8 mouse cellular contexts compared by ENCODE assay signal in the genomic region with DNA sequence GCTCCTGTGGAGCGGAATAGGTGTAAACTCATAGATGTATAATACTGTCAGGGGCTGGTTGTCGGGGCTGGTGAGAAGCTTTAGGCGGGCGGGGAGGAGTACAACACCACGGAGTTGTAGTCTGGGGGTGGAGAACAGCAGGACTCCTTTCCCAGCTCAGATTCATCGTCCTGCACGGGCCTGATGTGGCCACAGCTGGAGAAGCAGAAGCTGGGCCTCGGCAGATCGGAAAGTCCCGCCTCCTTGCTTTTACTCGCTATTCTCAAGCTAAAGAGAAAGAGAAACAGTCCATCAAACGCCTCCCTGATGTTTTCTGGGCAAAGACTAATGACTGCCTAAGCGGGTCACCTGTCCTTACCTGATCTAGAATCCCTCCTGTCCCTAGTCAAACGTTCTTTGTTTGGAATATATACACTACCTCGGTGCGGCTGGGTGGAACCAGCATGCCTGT.
A peak's percentile ranks its signal among the peaks of the same experiment; 100 is the strongest.
DNase-seq lines count a peak whose midpoint lies in the region; ATAC-seq lines count a peak whose summit lies in the region.

No protein-coding gene starts in this region.

- H3K9ac ChIP-seq in heart, embryonic 13.5 days = no peak overlapping the region

- no peaks in the 10 kb centered on the region for H3K36me3 ChIP-seq in heart, embryonic 13.5 days
- no peaks in the 10 kb centered on the region for H3K36me3 ChIP-seq in midbrain, embryonic 10.5 days

- H3K4me3 ChIP-seq in heart, embryonic 13.5 days = no peak overlapping the region
- peak overlapping the region; percentile 34 for H3K4me3 ChIP-seq in midbrain, embryonic 10.5 days

- H3K27me3 ChIP-seq in heart, embryonic 13.5 days (replicated peaks) = no peaks in the 10 kb centered on the region
- peaks cover 5% of the 10 kb centered on the region; the same call in 1 of the 2 replicates for H3K27me3 ChIP-seq in midbrain, embryonic 10.5 days (ENCODE audit: low read depth, poor library complexity, severe bottlenecking)

- peak overlapping the region; percentile 42 for H3K4me2 ChIP-seq in heart, embryonic 13.5 days

- intact Hi-C loops in heart, postnatal 36 days (cut with DNase I) = no loop called here

- H3K27ac ChIP-seq in heart, embryonic 13.5 days (replicated peaks) = no peak overlapping the region
- H3K27ac ChIP-seq in midbrain, embryonic 10.5 days (replicated peaks) = no peak overlapping the region

- no peaks in the 10 kb centered on the region for H3K9me3 ChIP-seq in heart, embryonic 13.5 days
- no peaks in the 10 kb centered on the region for H3K9me3 ChIP-seq in midbrain, embryonic 10.5 days (replicated peaks)

- no peak for ATAC-seq in heart, embryonic 13.5 days (ENCODE audit: extremely low read depth, insufficient number of reproducible peaks, low FRiP score, low TSS enrichment)

- no peaks in the 10 kb centered on the region for H3K4me1 ChIP-seq in heart, embryonic 13.5 days
- peaks cover 11% of the 10 kb centered on the region for H3K4me1 ChIP-seq in midbrain, embryonic 10.5 days

- WGBS in heart, embryonic 13.5 days = 33% methylated on average over 16 of the region's 16 CpGs
- whole genome bisulfite sequencing in midbrain, embryonic 10.5 days = 23% methylated on average over 16 of the region's 16 CpGs

- no peak for DNase-seq in heart, postnatal 36 days
- peak; percentile 66 for DNase-seq in CD4-positive, CD25-positive, alpha-beta regulatory T cell, adult 2 months (ENCODE audit: low read depth, low spot score)
- peak; percentile 12 for DNase-seq in heart, postnatal 4 days
- DNase-seq in midbrain, embryonic 10.5 days (ENCODE audit: low spot score) = no peak
- DNase-seq in right cerebral cortex, postnatal 25 days = no peak
- DNase-seq in ovary, postnatal 36 days (ENCODE audit: low spot score) = no peak
- DNase-seq in urinary bladder, adult 2 months (ENCODE audit: low spot score) = no peak

Comparison
In these comparisons a context has a peak if more than half of its experiments do, and no peak if none do; other contexts are left out.
1. DNase-seq: peak in CD4-positive, CD25-positive, alpha-beta regulatory T cell, adult 2 months (single experiment) and heart, postnatal 4 days (single experiment); none in heart, postnatal 36 days (0 of 2), midbrain, embryonic 10.5 days (single experiment), right cerebral cortex, postnatal 25 days (single experiment), ovary, postnatal 36 days (single experiment) and urinary bladder, adult 2 months (single experiment).